Mouse (Mus musculus): ENCODE measurements at regions not wholly inside any gene's neighbourhood (a gene's known extent, or its start where the extent isn't known, plus 50 kb on each side); places are given as distances from the start of the nearest gene placed in this dataset.

DNA sequence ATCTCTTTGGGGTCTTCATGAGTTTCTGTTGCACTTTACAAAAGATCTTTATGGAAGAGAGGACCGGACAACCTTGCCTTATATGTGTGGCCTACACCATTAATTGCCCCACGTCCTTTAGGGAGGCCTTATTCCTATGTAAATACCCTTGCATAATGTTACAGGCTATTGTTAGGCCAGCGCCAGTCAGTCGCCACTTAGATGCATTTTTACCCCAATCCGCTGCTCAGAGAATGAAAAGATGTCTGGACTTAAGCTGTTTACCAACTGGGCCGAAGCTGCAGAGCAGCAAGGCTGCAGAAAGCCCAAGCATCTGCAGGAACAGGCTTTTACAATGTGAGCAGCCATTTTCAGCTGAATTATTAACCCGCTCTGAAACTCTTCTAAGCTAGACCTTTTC is 79.5 kb upstream of the Otx2 start:
- Histone ChIP-seq H3K9me3 (no peaks in the 10 kb centered on the region), H3K27ac (no peak overlapping the region), H3K4me1 (0 out of 2 replicates have a peak, but pooled peaks cover 9% of the 10 kb centered on the region), H3K27me3 (peaks cover 45% of the 10 kb centered on the region), H3K9ac (no peak overlapping the region), H3K36me3 (no peaks in the 10 kb centered on the region), H3K4me2 (no peak overlapping the region), H3K4me3 (no peak overlapping the region)
- ATAC-seq (ENCODE audit: insufficient number of reproducible peaks, insufficient read depth, low FRiP score, low TSS enrichment, low read depth): no peak
- WGBS: 48% methylated on average over 7 of the region's 7 CpGs

DNA sequence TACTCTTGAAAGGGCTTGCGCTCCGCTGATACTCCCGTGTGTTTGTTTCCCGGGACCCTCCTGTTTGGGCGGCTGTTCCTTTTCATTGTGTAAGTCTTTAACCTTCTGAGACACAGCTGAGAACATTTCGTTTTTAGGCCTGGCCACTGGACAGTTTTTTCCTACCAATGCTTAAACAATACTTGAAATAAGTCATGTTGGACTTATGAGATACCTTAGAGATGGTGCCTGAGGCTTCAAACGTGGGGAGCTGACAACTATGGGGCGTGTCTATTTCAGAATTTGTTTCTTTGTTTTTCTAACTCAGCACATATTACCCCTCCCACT is 78.9 kb upstream of the Otx2 start:
- no peaks in the 10 kb centered on the region for H3K36me3 ChIP-seq
- H3K4me3 ChIP-seq: peak overlapping the region; percentile 32
- 0 out of 2 replicates have a peak, but pooled peaks cover 9% of the 10 kb centered on the region for H3K4me1 ChIP-seq
- peak overlapping the region; percentile 54 for H3K4me2 ChIP-seq
- H3K27me3 ChIP-seq: peaks cover 47% of the 10 kb centered on the region
- no peak overlapping the region for H3K9ac ChIP-seq
- H3K9me3 ChIP-seq: no peaks in the 10 kb centered on the region
- H3K27ac ChIP-seq: no peak overlapping the region
- WGBS: 28% methylated on average over 8 of the region's 8 CpGs
- no peak for ATAC-seq (ENCODE audit: insufficient number of reproducible peaks, insufficient read depth, low FRiP score, low TSS enrichment, low read depth)

- WGBS: 13% methylated on average over 18 of the region's 18 CpGs
- no peaks in the 10 kb centered on the region for H3K36me3 ChIP-seq
- no peak overlapping the region for H3K9ac ChIP-seq
- H3K27me3 ChIP-seq: peaks cover 47% of the 10 kb centered on the region
- peak overlapping the region; percentile 32 for H3K4me3 ChIP-seq
- no peaks in the 10 kb centered on the region for H3K9me3 ChIP-seq
- H3K4me2 ChIP-seq: peak overlapping the region; percentile 54
- H3K4me1 ChIP-seq: 0 out of 2 replicates have a peak, but pooled peaks cover 9% of the 10 kb centered on the region
- no peak for ATAC-seq (ENCODE audit: insufficient number of reproducible peaks, insufficient read depth, low FRiP score, low TSS enrichment, low read depth)
- H3K27ac ChIP-seq: no peak overlapping the region
Measured at GRCm38 (mm10) chr14:48751751-48752578, 78.3 kb upstream of the Otx2 start.

DNA sequence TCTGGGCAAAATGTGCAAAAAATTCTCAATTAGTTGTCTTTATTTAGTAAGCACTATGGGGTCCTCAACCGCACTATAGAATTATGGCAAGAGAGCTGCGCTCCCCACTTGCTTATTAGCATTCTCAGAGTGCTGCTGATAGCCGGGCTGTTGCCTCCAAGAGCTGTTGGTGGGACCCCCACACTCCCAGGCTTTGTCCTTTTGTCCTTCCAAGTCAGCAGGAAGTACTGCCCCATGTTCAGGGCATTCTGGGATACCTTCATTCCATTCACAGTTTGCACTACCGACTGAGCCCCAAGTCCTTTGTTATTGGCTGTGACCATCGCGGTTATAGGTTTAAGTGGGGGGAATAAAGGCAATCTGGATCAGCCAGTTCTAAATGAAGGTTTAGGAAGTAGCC is 77.4 kb upstream of the Otx2 start:
- Histone ChIP-seq H3K9ac (no peak overlapping the region), H3K9me3 (no peaks in the 10 kb centered on the region), H3K4me1 (0 out of 2 replicates have a peak, but pooled peaks cover 9% of the 10 kb centered on the region), H3K4me3 (no peak overlapping the region), H3K36me3 (no peaks in the 10 kb centered on the region), H3K27ac (no peak overlapping the region), H3K4me2 (no peak overlapping the region), H3K27me3 (peaks cover 47% of the 10 kb centered on the region)
- ATAC-seq (ENCODE audit: insufficient number of reproducible peaks, insufficient read depth, low FRiP score, low TSS enrichment, low read depth): no peak
- whole genome bisulfite sequencing: 28% methylated on average over 6 of the region's 6 CpGs

DNA sequence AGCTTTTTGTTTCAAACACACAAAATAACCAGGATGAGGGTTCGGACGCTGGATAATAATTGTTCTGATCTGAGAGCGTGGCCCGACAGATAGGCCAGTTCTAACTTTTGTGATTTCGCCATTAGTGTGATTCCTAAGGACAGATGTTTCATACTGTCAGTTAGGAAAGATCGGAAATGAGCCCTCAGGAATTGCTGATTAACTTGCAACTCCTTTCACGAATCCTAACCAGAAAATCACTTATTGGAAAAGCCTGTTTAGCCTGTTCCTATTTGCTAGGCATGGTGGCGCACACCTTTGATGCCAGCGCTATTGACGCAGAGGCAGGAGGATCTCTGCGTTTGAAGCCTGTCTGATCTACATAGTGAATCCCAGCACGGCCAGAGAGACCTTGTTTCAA is 75.4 kb upstream of the Otx2 start:
- Histone ChIP-seq H3K27me3 (peaks cover 41% of the 10 kb centered on the region), H3K4me2 (no peak overlapping the region)
- 92% methylated on average over 12 of the region's 12 CpGs for WGBS

GRCm38 (mm10) chr14:48747936-48748335 is 74.3 kb upstream of the Otx2 start:
- Histone ChIP-seq H3K27ac (no peak overlapping the region), H3K9ac (no peak overlapping the region), H3K4me1 (0 out of 2 replicates have a peak, but pooled peaks cover 9% of the 10 kb centered on the region), H3K36me3 (no peaks in the 10 kb centered on the region), H3K4me3 (no peak overlapping the region), H3K4me2 (no peak overlapping the region), H3K9me3 (no peaks in the 10 kb centered on the region), H3K27me3 (peaks cover 30% of the 10 kb centered on the region)
- 86% methylated on average over 1 of the region's 1 CpGs for WGBS
- ATAC-seq (ENCODE audit: insufficient number of reproducible peaks, insufficient read depth, low FRiP score, low TSS enrichment, low read depth): no peak

More for the DNA sequence above, 75.4 kb upstream of the Otx2 start:
- Histone ChIP-seq H3K4me3 (no peak overlapping the region), H3K9ac (no peak overlapping the region), H3K4me1 (0 out of 2 replicates have a peak, but pooled peaks cover 9% of the 10 kb centered on the region), H3K9me3 (no peaks in the 10 kb centered on the region), H3K27ac (no peak overlapping the region), H3K36me3 (no peaks in the 10 kb centered on the region)
- ATAC-seq (ENCODE audit: insufficient number of reproducible peaks, insufficient read depth, low FRiP score, low TSS enrichment, low read depth): no peak

- 24% methylated on average over 7 of the region's 7 CpGs for WGBS
- ATAC-seq (ENCODE audit: insufficient number of reproducible peaks, insufficient read depth, low FRiP score, low TSS enrichment, low read depth): no peak
- no peaks in the 10 kb centered on the region for H3K36me3 ChIP-seq
Measured at GRCm38 (mm10) chr14:48740942-48741602, 67.5 kb upstream of the Otx2 start.

GRCm38 (mm10) chr14:48739121-48739520 is 65.5 kb upstream of the Otx2 start:
- no peaks in the 10 kb centered on the region for H3K27me3 ChIP-seq
- H3K4me2 ChIP-seq: no peak overlapping the region
- ATAC-seq (ENCODE audit: insufficient number of reproducible peaks, insufficient read depth, low FRiP score, low TSS enrichment, low read depth): no peak
- no peak overlapping the region for H3K4me3 ChIP-seq
- no peaks in the 10 kb centered on the region for H3K36me3 ChIP-seq
- peaks cover 5% of the 10 kb centered on the region for H3K4me1 ChIP-seq
- WGBS: 83% methylated on average over 4 of the region's 4 CpGs
- no peak overlapping the region for H3K9ac ChIP-seq
- no peaks in the 10 kb centered on the region for H3K9me3 ChIP-seq
- no peak overlapping the region for H3K27ac ChIP-seq

More at GRCm38 (mm10) chr14:48740942-48741602, 67.5 kb upstream of the Otx2 start:
- no peak overlapping the region for H3K4me2 ChIP-seq
- H3K4me3 ChIP-seq: no peak overlapping the region
- H3K27ac ChIP-seq: no peak overlapping the region
- H3K27me3 ChIP-seq: no peaks in the 10 kb centered on the region
- no peak overlapping the region for H3K9ac ChIP-seq
- peaks cover 5% of the 10 kb centered on the region for H3K4me1 ChIP-seq
- no peaks in the 10 kb centered on the region for H3K9me3 ChIP-seq

DNA sequence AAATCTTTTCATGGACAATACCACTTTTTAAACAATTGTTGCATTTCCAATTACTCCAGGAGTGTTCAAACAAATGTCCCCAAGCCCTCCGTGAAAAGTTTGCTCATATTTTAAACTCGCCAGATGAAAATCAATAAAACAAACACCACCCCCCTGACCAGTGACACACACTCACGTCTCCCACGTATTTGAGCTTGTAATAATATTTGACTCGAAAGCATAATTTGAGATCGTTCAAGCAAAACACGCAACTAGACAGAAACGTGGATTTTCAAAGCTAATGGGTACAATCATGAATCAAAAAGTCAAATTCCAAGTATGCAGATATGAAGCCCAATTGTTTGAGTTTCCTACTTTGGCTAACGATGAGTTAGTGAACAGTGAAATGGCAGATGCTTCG is 65.0 kb upstream of the Otx2 start:
- no peak overlapping the region for H3K4me3 ChIP-seq
- H3K27me3 ChIP-seq: no peaks in the 10 kb centered on the region
- H3K4me2 ChIP-seq: no peak overlapping the region
- no peak for ATAC-seq (ENCODE audit: insufficient number of reproducible peaks, insufficient read depth, low FRiP score, low TSS enrichment, low read depth)
- no peaks in the 10 kb centered on the region for H3K9me3 ChIP-seq
- H3K36me3 ChIP-seq: no peaks in the 10 kb centered on the region
- peaks cover 5% of the 10 kb centered on the region for H3K4me1 ChIP-seq
- 82% methylated on average over 10 of the region's 10 CpGs for whole genome bisulfite sequencing
- H3K9ac ChIP-seq: no peak overlapping the region
- no peak overlapping the region for H3K27ac ChIP-seq

- Histone ChIP-seq H3K27ac (no peak overlapping the region), H3K36me3 (no peaks in the 10 kb centered on the region), H3K4me1 (peaks cover 5% of the 10 kb centered on the region), H3K9me3 (no peaks in the 10 kb centered on the region), H3K4me2 (no peak overlapping the region), H3K27me3 (no peaks in the 10 kb centered on the region), H3K9ac (no peak overlapping the region), H3K4me3 (no peak overlapping the region)
- no peak for ATAC-seq (ENCODE audit: insufficient number of reproducible peaks, insufficient read depth, low FRiP score, low TSS enrichment, low read depth)
- 60% methylated on average over 10 of the region's 10 CpGs for WGBS
Measured at GRCm38 (mm10) chr14:48738213-48738612, 64.6 kb upstream of the Otx2 start.

DNA sequence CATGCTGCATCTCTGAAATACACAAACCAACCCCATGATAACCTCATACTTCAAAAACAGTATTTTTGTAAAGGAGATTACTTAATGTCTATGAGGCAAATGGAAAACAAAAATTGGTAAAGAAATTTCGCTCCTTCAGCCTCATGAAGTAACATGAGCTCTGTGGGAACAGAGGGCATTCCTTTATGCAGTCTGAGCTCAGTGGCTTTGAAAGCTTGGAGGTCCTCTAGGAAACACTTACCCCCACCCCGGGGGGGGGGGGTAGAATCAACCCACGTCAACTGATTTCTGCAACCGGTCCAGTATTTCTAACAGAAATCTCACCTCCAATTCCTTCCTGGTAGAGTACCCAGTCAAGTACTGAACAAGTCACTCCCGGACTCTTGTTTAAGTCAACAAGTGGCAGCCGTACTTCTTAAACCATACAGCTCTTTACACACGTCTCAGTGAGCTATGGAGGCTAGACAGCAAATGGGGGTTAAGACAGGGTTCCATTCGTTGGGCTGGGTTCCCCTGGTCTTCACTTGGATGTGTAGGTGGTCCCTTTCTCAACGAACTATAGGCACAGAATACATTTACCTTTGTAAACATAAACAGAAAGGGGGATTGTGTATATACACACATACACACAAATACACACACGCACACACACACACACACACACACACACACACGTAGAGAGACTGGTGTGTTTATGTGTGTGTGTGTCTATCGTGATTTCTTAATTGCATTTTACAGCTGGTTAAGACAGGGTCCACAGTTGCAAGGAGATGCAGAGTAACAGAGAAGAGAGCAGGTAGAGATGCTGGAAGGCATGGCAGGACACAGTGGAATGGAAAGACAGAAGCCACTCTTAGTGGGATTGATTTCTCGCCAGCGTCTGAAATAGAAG is 63.6 kb upstream of the Otx2 start:
- no peak overlapping the region for H3K4me2 ChIP-seq
- H3K4me1 ChIP-seq: peaks cover 5% of the 10 kb centered on the region
- no peak for ATAC-seq (ENCODE audit: insufficient number of reproducible peaks, insufficient read depth, low FRiP score, low TSS enrichment, low read depth)
- no peak overlapping the region for H3K9ac ChIP-seq
- H3K36me3 ChIP-seq: no peaks in the 10 kb centered on the region
- H3K4me3 ChIP-seq: no peak overlapping the region
- no peaks in the 10 kb centered on the region for H3K27me3 ChIP-seq
- no peaks in the 10 kb centered on the region for H3K9me3 ChIP-seq
- WGBS: 55% methylated on average over 14 of the region's 14 CpGs
- H3K27ac ChIP-seq: no peak overlapping the region
